Mouse (Mus musculus): ENCODE measurements around the gene Skiv2l. TPM values are rescaled to one million over a fixed set of nuclear protein-coding genes. Genes with fewer than 3 reads are reported as not detected.

The Skiv2l gene
- polyA plus RNA-seq (2012; rRNA removed; ENCODE audit: low replicate concordance): 92.6 and 103 TPM in 2 replicates

GRCm38 (mm10) chr17:34849722-34850516 is at the start of gene Skiv2l, which contains the start of gene Nelfe:
Skiv2l (minus strand) TSS chr17:34850210.
Nelfe (plus strand) TSS chr17:34850391.

GRCm38 (mm10) chr17:34898160-34898586 is 48.2 kb upstream of the Skiv2l start, which contains the start of the genes C2 and Ehmt2:
C2 (minus strand) TSS chr17:34898265.
Ehmt2 (plus strand) TSS chr17:34898469.

GRCm38 (mm10) chr17:34881683-34882310 is 31.8 kb upstream of the Skiv2l start, which contains the start of gene Gm20547:
Gm20547 (minus strand) TSS chr17:34882042.

GRCm38 (mm10) chr17:34879336-34879879 is 29.4 kb upstream of the Skiv2l start, which contains the start of gene Zbtb12:
Zbtb12 (plus strand) TSS chr17:34879483.

GRCm38 (mm10) chr17:34862416-34863081 is 12.5 kb upstream of the Skiv2l start, which contains the start of gene Cfb:
Cfb (minus strand) TSS chr17:34862518.

GRCm38 (mm10) chr17:34836856-34837221 is 13.2 kb downstream of the Skiv2l start, which contains the start of the genes Stk19 and Dxo:
Stk19 (minus strand) TSS chr17:34836945.
Dxo (plus strand) TSS chr17:34837019.

GRCm38 (mm10) chr17:34804301-34804700 is 45.7 kb downstream of the Skiv2l start, which contains the start of gene Cyp21a1:
Cyp21a1 (minus strand) TSS chr17:34804561.

Other genes starting within 250 kb of the Skiv2l start
- 90.6 and 100 TPM in 2 replicates for gene Rnf5, start 246.5 kb downstream of the Skiv2l start, polyA plus RNA-seq (2012; rRNA removed; ENCODE audit: low replicate concordance)
- 234 and 241 TPM in 2 replicates for gene Agpat1, start 245.9 kb downstream of the Skiv2l start, polyA plus RNA-seq (2012; rRNA removed; ENCODE audit: low replicate concordance)
- gene Egfl8, start 234.2 kb downstream of the Skiv2l start, polyA plus RNA-seq (2012; rRNA removed; ENCODE audit: low replicate concordance): 5.7 and 6.5 TPM in 2 replicates
- 51.8 and 56.8 TPM in 2 replicates for gene Ppt2, start 221.7 kb downstream of the Skiv2l start, polyA plus RNA-seq (2012; rRNA removed; ENCODE audit: low replicate concordance)
- gene Prrt1, start 220.7 kb downstream of the Skiv2l start, polyA plus RNA-seq (2012; rRNA removed; ENCODE audit: low replicate concordance): 3.7 and 6.6 TPM in 2 replicates
- gene Fkbpl, start 205.4 kb downstream of the Skiv2l start, polyA plus RNA-seq (2012; rRNA removed; ENCODE audit: low replicate concordance): 6.4 and 7.2 TPM in 2 replicates
- 65.5 and 103 TPM in 2 replicates for gene Atf6b, start 203.1 kb downstream of the Skiv2l start, polyA plus RNA-seq (2012; rRNA removed; ENCODE audit: low replicate concordance)
- 90.8 and 117 TPM in 2 replicates for gene Tnxb, start 179.7 kb downstream of the Skiv2l start, polyA plus RNA-seq (2012; rRNA removed; ENCODE audit: low replicate concordance)
- 136 and 385 TPM in 2 replicates for gene C4b, start 106.3 kb downstream of the Skiv2l start, polyA plus RNA-seq (2012; rRNA removed; ENCODE audit: low replicate concordance)
- 0.26 and 1.6 TPM in 2 replicates for gene Cyp21a1, start 45.6 kb downstream of the Skiv2l start, polyA plus RNA-seq (2012; rRNA removed; ENCODE audit: low replicate concordance)
- 37.5 and 44.6 TPM in 2 replicates for gene Stk19, start 13.3 kb downstream of the Skiv2l start, polyA plus RNA-seq (2012; rRNA removed; ENCODE audit: low replicate concordance)
- gene Dxo, start 13.2 kb downstream of the Skiv2l start, polyA plus RNA-seq (2012; rRNA removed; ENCODE audit: low replicate concordance): 65.8 and 69.5 TPM in 2 replicates
- 26.6 and 41.9 TPM in 2 replicates for gene Nelfe, start 181 bp upstream of the Skiv2l start, polyA plus RNA-seq (2012; rRNA removed; ENCODE audit: low replicate concordance)
- 75.6 and 198 TPM in 2 replicates for gene Cfb, start 12.3 kb upstream of the Skiv2l start, polyA plus RNA-seq (2012; rRNA removed; ENCODE audit: low replicate concordance)
- gene Zbtb12, start 29.3 kb upstream of the Skiv2l start, polyA plus RNA-seq (2012; rRNA removed; ENCODE audit: low replicate concordance): 7.5 and 24.8 TPM in 2 replicates
- gene Gm20547, start 31.8 kb upstream of the Skiv2l start, polyA plus RNA-seq (2012; rRNA removed; ENCODE audit: low replicate concordance): not detected in 2 replicates
- 69.3 and 73.7 TPM in 2 replicates for gene C2, start 48.1 kb upstream of the Skiv2l start, polyA plus RNA-seq (2012; rRNA removed; ENCODE audit: low replicate concordance)
- 185 and 311 TPM in 2 replicates for gene Ehmt2, start 48.3 kb upstream of the Skiv2l start, polyA plus RNA-seq (2012; rRNA removed; ENCODE audit: low replicate concordance)
- 0.10 and 12.1 TPM in 2 replicates for gene Slc44a4, start 64.3 kb upstream of the Skiv2l start, polyA plus RNA-seq (2012; rRNA removed; ENCODE audit: low replicate concordance)
- gene Neu1, start 81.0 kb upstream of the Skiv2l start, polyA plus RNA-seq (2012; rRNA removed; ENCODE audit: low replicate concordance): 41.5 and 44.0 TPM in 2 replicates
- gene Hspa1b, start 109.0 kb upstream of the Skiv2l start, polyA plus RNA-seq (2012; rRNA removed; ENCODE audit: low replicate concordance): 15.3 and 47.3 TPM in 2 replicates
- not detected in 2 replicates for gene Gm20481, start 119.7 kb upstream of the Skiv2l start, polyA plus RNA-seq (2012; rRNA removed; ENCODE audit: low replicate concordance)
- 8.7 and 27.0 TPM in 2 replicates for gene Hspa1a, start 121.9 kb upstream of the Skiv2l start, polyA plus RNA-seq (2012; rRNA removed; ENCODE audit: low replicate concordance)
- 0.46 and 0.59 TPM in 2 replicates for gene Hspa1l, start 122.5 kb upstream of the Skiv2l start, polyA plus RNA-seq (2012; rRNA removed; ENCODE audit: low replicate concordance)
- 69.2 and 79.0 TPM in 2 replicates for gene Lsm2, start 131.7 kb upstream of the Skiv2l start, polyA plus RNA-seq (2012; rRNA removed; ENCODE audit: low replicate concordance)
- 61.9 and 207 TPM in 2 replicates for gene Vars, start 150.8 kb upstream of the Skiv2l start, polyA plus RNA-seq (2012; rRNA removed; ENCODE audit: low replicate concordance)
- 0.39 and 0.62 TPM in 2 replicates for gene Vwa7, start 166.4 kb upstream of the Skiv2l start, polyA plus RNA-seq (2012; rRNA removed; ENCODE audit: low replicate concordance)
- gene Sapcd1, start 177.8 kb upstream of the Skiv2l start, polyA plus RNA-seq (2012; rRNA removed; ENCODE audit: low replicate concordance): 0.54 and 1.7 TPM in 2 replicates
- 1.8 TPM in 2 replicates for gene Msh5, start 196.5 kb upstream of the Skiv2l start, polyA plus RNA-seq (2012; rRNA removed; ENCODE audit: low replicate concordance)
- 87.4 and 180 TPM in 2 replicates for gene Clic1, start 199.8 kb upstream of the Skiv2l start, polyA plus RNA-seq (2012; rRNA removed; ENCODE audit: low replicate concordance)
- gene Ddah2, start 208.8 kb upstream of the Skiv2l start, polyA plus RNA-seq (2012; rRNA removed; ENCODE audit: low replicate concordance): 59.2 and 121 TPM in 2 replicates
- 0.17 TPM in 1 of 2 replicates, not detected in the other for gene Ly6g6c, start 215.2 kb upstream of the Skiv2l start, polyA plus RNA-seq (2012; rRNA removed; ENCODE audit: low replicate concordance)
- gene Mpig6b, start 216.0 kb upstream of the Skiv2l start, polyA plus RNA-seq (2012; rRNA removed; ENCODE audit: low replicate concordance): 0.09 and 0.21 TPM in 2 replicates
- gene Ly6g6e, start 226.7 kb upstream of the Skiv2l start, polyA plus RNA-seq (2012; rRNA removed; ENCODE audit: low replicate concordance): 0.24 and 4.5 TPM in 2 replicates
- gene Ly6g6d, start 227.9 kb upstream of the Skiv2l start, polyA plus RNA-seq (2012; rRNA removed; ENCODE audit: low replicate concordance): 2.3 and 5.4 TPM in 2 replicates
- not detected in 2 replicates for gene Ly6g6f, start 235.4 kb upstream of the Skiv2l start, polyA plus RNA-seq (2012; rRNA removed; ENCODE audit: low replicate concordance)
- gene Abhd16a, start 239.1 kb upstream of the Skiv2l start, polyA plus RNA-seq (2012; rRNA removed; ENCODE audit: low replicate concordance): 206 and 214 TPM in 2 replicates

Measured in subcutaneous adipose tissue, adult 2 months (tissue).